Mouse (Mus musculus) urinary bladder, postnatal 10 days (tissue): Measurements from ENCODE around the gene Cib4.

Source experiments
- DNase-seq: peaks from one replicate; pipeline ENCODE4 v3.0.0; 2022; ENCODE audit warnings: low spot score

Cib4 gene

GRCm38 (mm10) chr5:30516376-30516775 lies 29.3 kb downstream of the Cib4 start:
- no peak for DNase-seq

- no peak for DNase-seq
Measured at GRCm38 (mm10) chr5:30513111-30513510, 32.5 kb downstream of the Cib4 start.

- no peak for DNase-seq
Measured at GRCm38 (mm10) chr5:30497299-30497698, 48.3 kb downstream of the Cib4 start.

DNA sequence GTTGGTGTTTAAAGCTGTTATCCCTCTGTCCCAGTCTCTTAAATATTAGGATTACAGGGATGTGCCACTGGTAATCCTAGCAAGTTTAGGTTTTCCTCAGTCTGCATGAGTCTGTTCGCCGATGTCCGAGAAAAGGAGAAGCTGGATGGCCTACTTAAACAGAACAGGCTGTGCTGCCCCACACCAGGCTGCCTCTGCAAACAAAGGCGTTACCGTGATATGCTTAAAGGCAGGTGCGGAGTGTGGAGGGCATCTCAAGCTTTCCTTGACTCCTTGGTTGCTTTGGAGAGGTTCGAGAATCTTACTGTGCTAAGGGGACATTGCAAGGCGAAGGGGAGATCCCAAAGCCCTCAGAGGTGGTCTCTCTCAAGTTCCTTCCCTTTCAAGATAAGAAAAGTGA lies 48.8 kb downstream of the Cib4 start:
- no peak for DNase-seq

DNA sequence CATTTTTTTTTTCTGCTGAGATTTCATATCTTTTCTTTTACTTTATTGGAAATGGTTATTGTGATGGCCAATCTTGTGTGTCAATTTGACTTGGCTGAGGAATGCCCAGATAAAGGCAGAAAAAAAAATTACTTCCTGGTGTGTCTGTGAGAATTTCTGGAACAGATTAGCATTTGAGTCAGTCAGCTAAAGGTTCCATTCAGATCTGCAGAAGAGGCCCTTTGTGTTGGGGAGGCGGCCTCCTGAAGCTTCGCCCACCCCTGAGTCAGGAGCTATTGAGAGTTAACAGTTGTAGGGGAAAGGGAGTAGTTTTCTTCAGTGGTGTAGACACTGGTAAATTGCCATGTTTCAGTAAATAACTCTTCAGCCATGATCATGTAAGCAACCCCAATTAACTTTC lies 50.3 kb downstream of the Cib4 start:
- DNase-seq = no peak

- DNase-seq = no peak
Measured at GRCm38 (mm10) chr5:30494606-30495005, 51.0 kb downstream of the Cib4 start.

- DNase-seq = no peak
Measured at GRCm38 (mm10) chr5:30493723-30494122, 51.9 kb downstream of the Cib4 start.

DNA sequence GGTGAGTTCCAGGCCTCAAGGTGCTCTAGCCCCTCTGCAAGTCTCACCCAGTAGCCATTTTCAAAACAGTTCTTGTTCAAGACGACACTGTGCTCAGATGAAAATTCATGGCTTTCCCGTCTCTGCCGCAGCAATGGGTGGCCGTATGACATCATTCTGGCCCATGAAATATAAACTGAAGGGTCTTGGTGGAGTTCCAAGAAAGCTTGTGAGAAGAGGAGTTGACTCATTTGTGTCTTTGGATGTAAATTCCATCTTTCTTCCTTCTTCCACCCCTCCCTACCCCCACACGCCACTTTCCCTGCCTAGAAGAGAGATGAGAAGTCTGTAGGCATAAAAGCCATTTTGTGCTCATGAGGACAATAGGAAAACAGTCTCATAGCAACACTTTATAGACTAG lies 54.8 kb downstream of the Cib4 start:
- DNase-seq = no peak

- DNase-seq = no peak
Measured at GRCm38 (mm10) chr5:30490215-30490614, 55.4 kb downstream of the Cib4 start.

DNA sequence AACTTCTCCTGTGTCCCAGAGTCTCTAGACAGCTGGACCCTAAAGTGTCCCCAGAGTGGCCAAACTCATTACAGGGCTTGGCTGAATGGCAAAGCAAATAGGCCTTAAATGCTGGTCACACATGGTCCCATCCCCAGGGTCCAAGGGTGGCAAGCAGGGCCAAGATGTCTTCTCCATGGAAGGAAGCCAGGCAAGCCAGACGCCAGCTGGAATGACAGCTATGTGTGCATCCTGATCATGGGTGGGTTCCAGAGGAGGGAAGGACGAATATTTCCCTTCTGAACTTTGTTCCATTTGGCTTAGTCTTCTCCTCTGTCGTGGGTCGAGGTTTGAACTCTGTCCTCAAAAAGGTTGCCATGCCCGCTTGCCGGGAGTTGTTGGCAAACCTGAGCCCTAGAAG lies 60.5 kb downstream of the Cib4 start:
- no peak for DNase-seq

DNA sequence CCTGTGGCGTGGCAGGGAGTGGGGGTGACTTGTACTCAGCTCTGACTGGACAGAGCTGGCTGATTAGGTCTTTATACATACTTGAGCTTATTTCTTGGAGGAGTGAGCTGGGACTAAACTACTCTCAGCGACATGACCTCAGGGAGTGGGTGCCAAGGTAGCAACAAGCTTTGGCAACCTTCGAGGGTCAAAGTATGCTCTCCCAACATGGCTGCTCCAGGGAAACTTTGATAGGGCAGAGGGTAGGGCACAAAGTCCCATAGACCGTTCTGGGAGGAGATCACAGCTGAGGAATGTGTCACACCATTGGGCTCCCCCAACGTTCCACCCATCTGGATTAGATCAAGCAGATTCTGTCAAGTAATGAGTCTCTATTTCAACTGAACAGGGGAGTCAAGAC lies 61.0 kb downstream of the Cib4 start:
- no peak for DNase-seq

DNA sequence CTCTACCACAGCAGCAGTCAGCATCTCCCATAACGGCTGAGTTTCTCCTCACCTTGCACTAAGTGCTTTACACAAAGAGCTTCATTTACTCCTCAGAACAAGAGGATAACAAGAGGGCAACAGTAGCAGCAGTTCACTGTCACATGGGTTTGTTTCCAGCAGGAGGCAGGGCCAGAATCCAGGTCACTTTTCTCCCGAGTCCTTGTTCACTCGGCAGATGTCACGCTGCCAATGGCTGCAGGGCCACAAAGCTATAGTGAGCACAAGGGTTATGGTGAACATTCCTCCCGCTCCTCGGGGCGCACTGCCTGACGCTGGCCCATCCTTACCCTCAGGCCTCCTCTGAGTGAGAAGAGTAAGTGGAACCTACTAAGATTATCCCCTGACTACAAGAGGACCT lies 62.1 kb downstream of the Cib4 start:
- no peak for DNase-seq

GRCm38 (mm10) chr5:30482319-30482718 lies 63.3 kb downstream of the Cib4 start:
- peak; percentile 36 for DNase-seq

- DNase-seq = no peak
Measured at GRCm38 (mm10) chr5:30476534-30476933, 69.1 kb downstream of the Cib4 start.

GRCm38 (mm10) chr5:30472148-30472547 lies 73.5 kb downstream of the Cib4 start:
- DNase-seq = no peak

DNA sequence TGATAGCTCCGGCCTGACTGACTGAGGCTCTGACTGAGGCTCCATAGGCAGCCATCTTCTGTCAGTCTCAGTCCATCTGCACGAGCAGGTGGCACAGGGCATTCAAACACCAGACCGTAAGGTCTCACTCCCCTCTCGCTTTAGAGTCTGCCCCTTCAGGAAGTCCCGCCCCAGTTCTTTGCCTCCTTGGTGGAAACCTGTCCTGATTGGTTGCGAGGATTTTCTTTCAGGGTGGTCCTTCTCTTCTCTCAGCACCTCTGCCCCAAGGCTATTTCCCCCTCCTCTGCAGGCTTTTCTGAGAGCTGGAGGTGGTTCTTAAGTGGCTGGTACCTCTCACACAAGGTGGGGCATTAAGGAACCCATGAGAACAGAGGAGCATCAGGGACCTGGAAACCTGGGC lies 75.2 kb downstream of the Cib4 start:
- no peak for DNase-seq

GRCm38 (mm10) chr5:30466315-30466714 lies 79.3 kb downstream of the Cib4 start:
- DNase-seq = no peak

GRCm38 (mm10) chr5:30465861-30466260 lies 79.8 kb downstream of the Cib4 start, which contains the start of gene 1700001C02Rik:
1700001C02Rik (plus strand) TSS chr5:30466047.
- no peak for DNase-seq

- no peak for DNase-seq
Measured at GRCm38 (mm10) chr5:30461821-30462220, 83.8 kb downstream of the Cib4 start, which contains the start of gene Otof. Otof (minus strand) TSS chr5:30461932.

- no peak for DNase-seq
Measured at GRCm38 (mm10) chr5:30460155-30460554, 85.5 kb downstream of the Cib4 start.

DNA sequence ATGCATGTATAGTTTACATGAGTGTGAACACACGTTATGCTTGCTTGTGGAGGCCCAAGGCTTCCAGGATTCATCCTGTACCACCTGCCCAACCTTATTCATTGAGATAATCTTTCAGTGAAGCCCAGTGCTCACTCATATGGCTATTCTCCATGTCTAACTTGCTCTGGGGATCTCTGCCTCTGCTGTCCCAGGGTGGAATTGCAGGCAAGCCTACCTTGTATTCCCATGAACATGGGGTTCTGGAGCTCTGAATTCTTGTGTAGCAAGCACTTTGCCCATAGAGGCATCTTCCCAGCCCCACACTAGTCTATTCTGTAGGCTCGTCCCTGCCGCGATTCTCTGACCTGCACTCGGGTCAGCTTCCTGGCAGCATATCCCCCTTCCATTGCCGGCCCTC lies 89.6 kb downstream of the Cib4 start:
- DNase-seq = no peak

DNA sequence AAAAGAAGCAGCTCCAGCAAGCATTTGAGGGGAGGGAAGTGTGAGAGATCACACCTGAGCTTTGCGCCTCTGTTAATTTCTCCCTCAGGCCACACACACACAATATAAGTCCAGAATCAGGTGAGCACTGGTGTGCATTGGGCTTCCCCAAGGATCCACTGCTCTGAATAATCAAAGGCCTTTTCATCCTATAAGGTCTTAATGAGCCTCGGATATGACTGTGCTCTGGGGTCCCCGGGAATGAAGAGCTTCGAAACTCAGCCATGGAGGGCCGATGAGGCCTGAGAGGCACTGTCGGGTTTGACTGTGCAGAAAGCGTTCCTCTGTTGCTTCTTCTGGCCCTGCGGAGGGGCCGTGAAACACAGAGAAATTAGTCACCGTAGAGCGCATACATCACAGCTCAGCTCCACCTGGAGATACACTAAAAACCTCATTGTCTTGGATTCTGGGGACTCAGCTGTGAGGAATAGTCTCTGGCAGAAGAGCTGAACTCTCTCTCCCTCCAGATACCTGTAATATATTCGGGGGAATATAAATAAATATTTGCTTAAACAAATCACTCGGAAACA lies 101.2 kb downstream of the Cib4 start:
- DNase-seq = no peak

GRCm38 (mm10) chr5:30442196-30442595 lies 103.4 kb downstream of the Cib4 start:
- DNase-seq = no peak

DNA sequence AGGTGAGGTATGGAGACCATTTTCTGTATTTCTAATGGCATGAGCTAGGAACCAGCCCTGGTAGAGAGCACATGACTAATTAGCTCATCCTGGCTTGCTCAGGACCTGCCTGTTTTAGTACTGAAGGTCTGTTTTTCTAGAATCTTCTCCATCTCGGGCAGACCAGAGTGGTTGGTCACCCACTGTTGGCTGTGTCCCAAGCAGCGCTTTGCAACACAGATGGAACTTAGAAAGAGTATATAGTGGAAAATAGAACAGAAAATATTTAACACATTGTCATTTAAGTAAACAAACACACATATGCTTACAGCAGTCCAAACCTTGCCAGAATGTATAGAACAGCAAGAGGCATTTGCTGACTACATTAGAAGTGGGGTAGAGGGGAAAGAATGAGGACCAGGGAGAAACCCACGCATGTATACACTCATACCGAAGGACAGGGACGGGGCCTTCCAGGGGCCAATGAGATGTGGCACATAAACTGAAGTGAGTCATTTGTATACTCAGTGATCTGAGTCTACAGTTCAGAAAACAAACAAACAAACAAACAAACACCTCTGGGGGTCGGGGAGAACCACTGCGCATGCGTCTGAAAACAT lies 105.2 kb downstream of the Cib4 start:
- DNase-seq = no peak
